Comparison of ENCODE assay signal across 20 mouse cellular contexts in genomic region chr8:118431731-118432440, GRCm38 (mm10).
"Had no signal": no experiment of that assay in that cellular context is flagged by ENCODE, and none has a peak within 500 bp of the region (broad histone marks: within the 10 kb centered on the region; RNA-seq: fewer than 3 reads in every experiment).

No protein-coding gene starts in this region.

- H3K36me3 ChIP-seq: limb, embryonic 10.5 days; limb, embryonic 13.5 days; liver, embryonic 12.5 days; liver, embryonic 15.5 days; lung, embryonic 15.5 days; midbrain, embryonic 12.5 days; midbrain, embryonic 15.5 days; neural tube, embryonic 12.5 days; neural tube, embryonic 15.5 days had no signal

- ATAC-seq: liver, embryonic 12.5 days; midbrain, embryonic 15.5 days had no signal

- DNase-seq: kidney, postnatal 25 days; layer of hippocampus, adult 9-11 months; liver; lung, adult 18-20 months; lung, postnatal 10 days; lung, postnatal 36 days; right cerebral cortex, adult 18-20 months; right cerebral cortex, postnatal 14 days; right cerebral cortex, postnatal 4 days; thymus, postnatal 25 days had no signal

- H3K27me3 ChIP-seq: limb, embryonic 13.5 days; liver, embryonic 12.5 days; liver, embryonic 15.5 days; lung, embryonic 15.5 days; midbrain, embryonic 12.5 days; midbrain, embryonic 15.5 days; neural tube, embryonic 12.5 days; neural tube, embryonic 15.5 days had no signal

- H3K9me3 ChIP-seq: limb, embryonic 10.5 days; limb, embryonic 13.5 days; liver, embryonic 15.5 days; lung, embryonic 15.5 days; midbrain, embryonic 12.5 days; midbrain, embryonic 15.5 days; neural tube, embryonic 12.5 days; neural tube, embryonic 15.5 days had no signal

- H3K4me1 ChIP-seq: limb, embryonic 10.5 days; liver, embryonic 12.5 days; liver, embryonic 15.5 days; lung, embryonic 15.5 days; midbrain, embryonic 12.5 days had no signal

- H3K4me3 ChIP-seq: layer of hippocampus, adult 2 months; limb, embryonic 10.5 days; limb, embryonic 13.5 days; liver, embryonic 12.5 days; liver, embryonic 15.5 days; lung, embryonic 15.5 days; midbrain, embryonic 12.5 days; midbrain, embryonic 15.5 days; neural tube, embryonic 12.5 days; neural tube, embryonic 15.5 days had no signal
